Mouse (Mus musculus): ENCODE data around the gene Ly6g6e. TPM values are rescaled to one million over a fixed set of nuclear protein-coding genes. Genes with fewer than 3 reads are reported as not detected.
A peak's percentile ranks its signal among the peaks of the same experiment; 100 is the strongest.

Gene Ly6g6e
- polyA plus RNA-seq, 1 experiment from 2014 or later = 2.2 TPM

GRCm38 (mm10) chr17:35085208-35085865, 8.6 kb downstream of the Ly6g6e start, which contains the start of gene Ly6g6f:
Gene Ly6g6f, minus strand, starts transcription at chr17:35085610.
- H3K9ac ChIP-seq (ENCODE audit: low read depth, low read length) = no peak within 1 kb of the TSS
- no peaks in the 10 kb centered on the region for H3K27me3 ChIP-seq (replicated peaks; ENCODE audit: control insufficient read depth, insufficient read depth, low read length)
- H3K4me1 ChIP-seq (replicated peaks; ENCODE audit: control insufficient read depth, insufficient read depth, low read length) = peaks cover 8% of the 10 kb centered on the region; the same call in 1 of the 2 replicates
- H3K4me2 ChIP-seq (replicated peaks; ENCODE audit: low read depth) = no peak within 1 kb of the TSS
- H3K4me3 ChIP-seq (ENCODE audit: low read depth, low read length) = no peak within 1 kb of the TSS
- no peak within 1 kb of the TSS for H3K27ac ChIP-seq (ENCODE audit: low read depth, low read length)
- TF ChIP-seq CTCF (IDR thresholded peaks at IDR 0.05; ENCODE audit: low read depth) = no peak
- no peaks in the 10 kb centered on the region for H3K36me3 ChIP-seq (ENCODE audit: control insufficient read depth, insufficient read depth)
- no peaks in the 10 kb centered on the region for H3K9me3 ChIP-seq (ENCODE audit: control insufficient read depth)
- no peak for ATAC-seq
- 59% methylated on average over 7 of the region's 7 CpGs for WGBS

DNA sequence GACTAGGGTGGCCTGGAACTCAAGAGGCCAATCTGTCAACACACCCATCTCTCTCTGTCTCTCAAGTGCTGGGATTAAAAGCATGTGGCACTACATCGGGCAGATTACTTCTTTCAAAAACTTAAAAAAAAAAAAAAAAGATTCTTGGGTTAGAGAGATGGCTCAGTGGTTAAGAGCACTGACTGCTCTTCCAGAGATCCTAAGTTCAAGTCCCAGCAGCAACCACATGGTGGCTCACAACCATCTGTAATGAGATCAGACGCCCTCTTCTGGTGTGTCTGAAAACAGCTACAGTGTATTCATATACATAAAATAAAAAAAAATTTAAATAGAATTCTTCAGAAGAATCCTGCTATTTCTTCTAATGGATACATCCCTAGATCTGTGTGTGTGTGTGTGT, 11.4 kb downstream of the Ly6g6e start:
- 48% methylated on average over 2 of the region's 2 CpGs for WGBS
- H3K9me3 ChIP-seq (ENCODE audit: control insufficient read depth) = no peaks in the 10 kb centered on the region
- H3K4me3 ChIP-seq (ENCODE audit: low read depth, low read length) = no peak overlapping the region
- no peak overlapping the region for H3K27ac ChIP-seq (ENCODE audit: low read depth, low read length)
- H3K27me3 ChIP-seq (replicated peaks; ENCODE audit: control insufficient read depth, insufficient read depth, low read length) = no peaks in the 10 kb centered on the region
- peaks cover 8% of the 10 kb centered on the region; the same call in 1 of the 2 replicates for H3K4me1 ChIP-seq (replicated peaks; ENCODE audit: control insufficient read depth, insufficient read depth, low read length)
- ATAC-seq = no peak
- no peak overlapping the region for H3K4me2 ChIP-seq (replicated peaks; ENCODE audit: low read depth)
- peak; percentile 62 for TF ChIP-seq CTCF (IDR thresholded peaks at IDR 0.05; ENCODE audit: low read depth)
- H3K36me3 ChIP-seq (ENCODE audit: control insufficient read depth, insufficient read depth) = peaks cover 23% of the 10 kb centered on the region
- no peak overlapping the region for H3K9ac ChIP-seq (ENCODE audit: low read depth, low read length)

GRCm38 (mm10) chr17:35088825-35089644, 12.3 kb downstream of the Ly6g6e start, which contains the start of gene Abhd16a:
Gene Abhd16a, plus strand, starts transcription at chr17:35089263.
- WGBS = 2% methylated on average over 67 of the region's 67 CpGs
- H3K4me2 ChIP-seq (replicated peaks; ENCODE audit: low read depth) = peak within 1 kb of the TSS; percentile 75
- ATAC-seq = peak; percentile 98

DNA sequence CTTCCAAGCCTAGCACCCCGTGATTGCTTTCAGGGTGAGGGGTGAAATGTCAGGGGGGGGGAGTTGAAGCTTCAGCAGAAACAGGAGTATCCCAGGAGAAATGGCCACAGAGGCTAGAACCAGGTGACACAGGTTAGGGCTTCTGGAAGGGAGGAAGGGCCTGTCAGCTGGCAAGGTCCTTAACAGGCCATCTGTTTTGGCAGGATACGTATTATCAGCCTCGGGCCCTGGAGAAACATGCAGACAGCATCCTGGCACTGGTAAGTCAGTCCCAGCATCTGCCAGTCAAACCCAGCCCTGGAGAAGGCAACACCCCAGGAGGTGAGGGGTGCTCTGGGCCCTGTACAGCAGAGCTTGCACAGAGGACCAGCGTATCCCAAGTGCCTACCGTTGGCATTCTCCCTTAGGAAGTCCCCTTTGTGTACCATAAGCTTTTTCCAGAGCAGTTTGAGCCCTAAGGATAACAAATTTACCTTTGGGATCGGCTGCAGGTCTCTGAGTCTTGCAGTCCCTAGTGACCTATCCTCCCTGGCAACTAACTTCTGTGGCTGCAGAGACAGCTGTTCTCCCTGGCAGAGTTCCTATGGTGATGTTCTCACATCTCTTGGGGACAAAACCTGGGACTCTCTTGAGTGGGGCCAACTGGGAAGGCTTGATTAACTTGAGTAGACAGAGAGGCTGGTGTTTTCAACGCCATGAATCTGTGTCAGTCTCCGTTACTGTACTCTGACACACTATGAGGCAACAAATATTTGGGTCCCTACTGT, 13.6 kb downstream of the Ly6g6e start:
- peaks cover 44% of the 10 kb centered on the region for H3K36me3 ChIP-seq (ENCODE audit: control insufficient read depth, insufficient read depth)
- TF ChIP-seq CTCF (IDR thresholded peaks at IDR 0.05; ENCODE audit: low read depth) = no peak
- H3K4me2 ChIP-seq (replicated peaks; ENCODE audit: low read depth) = peak overlapping the region; percentile 75
- WGBS = 59% methylated on average over 8 of the region's 8 CpGs
- peaks cover 8% of the 10 kb centered on the region; the same call in 1 of the 2 replicates for H3K4me1 ChIP-seq (replicated peaks; ENCODE audit: control insufficient read depth, insufficient read depth, low read length)
- peak overlapping the region; percentile 53; the same call in 1 of the 2 replicates for H3K9ac ChIP-seq (ENCODE audit: low read depth, low read length)
- H3K9me3 ChIP-seq (ENCODE audit: control insufficient read depth) = no peaks in the 10 kb centered on the region
- H3K27me3 ChIP-seq (replicated peaks; ENCODE audit: control insufficient read depth, insufficient read depth, low read length) = no peaks in the 10 kb centered on the region
- H3K27ac ChIP-seq (ENCODE audit: low read depth, low read length) = peak overlapping the region; percentile 54; the same call in 1 of the 2 replicates
- peak overlapping the region; percentile 64 for H3K4me3 ChIP-seq (ENCODE audit: low read depth, low read length)
- no peak for ATAC-seq

More at GRCm38 (mm10) chr17:35088825-35089644, 12.3 kb downstream of the Ly6g6e start, which contains the start of gene Abhd16a:
- Histone ChIP-seq H3K27ac (ENCODE audit: low read depth, low read length) (peak within 1 kb of the TSS; percentile 91), H3K9me3 (ENCODE audit: control insufficient read depth) (no peaks in the 10 kb centered on the region), H3K27me3 (replicated peaks; ENCODE audit: control insufficient read depth, insufficient read depth, low read length) (no peaks in the 10 kb centered on the region), H3K36me3 (ENCODE audit: control insufficient read depth, insufficient read depth) (peaks cover 32% of the 10 kb centered on the region), H3K4me1 (replicated peaks; ENCODE audit: control insufficient read depth, insufficient read depth, low read length) (peaks cover 8% of the 10 kb centered on the region; the same call in 1 of the 2 replicates), H3K4me3 (ENCODE audit: low read depth, low read length) (peak within 1 kb of the TSS; percentile 64), H3K9ac (ENCODE audit: low read depth, low read length) (peak within 1 kb of the TSS; percentile 78)
- TF ChIP-seq CTCF (IDR thresholded peaks at IDR 0.05; ENCODE audit: low read depth) = peak; percentile 32

- Histone ChIP-seq H3K4me3 (ENCODE audit: low read depth, low read length) (no peak overlapping the region), H3K4me1 (replicated peaks; ENCODE audit: control insufficient read depth, insufficient read depth, low read length) (peaks cover 8% of the 10 kb centered on the region; the same call in 1 of the 2 replicates), H3K4me2 (replicated peaks; ENCODE audit: low read depth) (no peak overlapping the region), H3K27ac (ENCODE audit: low read depth, low read length) (no peak overlapping the region), H3K9ac (ENCODE audit: low read depth, low read length) (no peak overlapping the region), H3K9me3 (ENCODE audit: control insufficient read depth) (no peaks in the 10 kb centered on the region), H3K27me3 (replicated peaks; ENCODE audit: control insufficient read depth, insufficient read depth, low read length) (no peaks in the 10 kb centered on the region), H3K36me3 (ENCODE audit: control insufficient read depth, insufficient read depth) (peaks cover 66% of the 10 kb centered on the region)
- no peak for TF ChIP-seq CTCF (IDR thresholded peaks at IDR 0.05; ENCODE audit: low read depth)
- ATAC-seq = no peak
- WGBS = 90% methylated on average over 14 of the region's 14 CpGs
Measured at GRCm38 (mm10) chr17:35092403-35093198, 15.9 kb downstream of the Ly6g6e start.
